Mouse (Mus musculus) myocyte (in vitro differentiated cells): ENCODE data around the gene Sh2b3. TPM values are rescaled to one million over a fixed set of nuclear protein-coding genes. Genes with fewer than 3 reads are reported as not detected.

ENCODE experiments used
- H3K27me3 ChIP-seq: one replicate; pipeline ENCODE4 v1.6.1; 2011; ENCODE audit not compliant: control insufficient read depth, insufficient read depth, insufficient read length
- H3K36me3 ChIP-seq: one replicate; pipeline ENCODE4 v1.6.1; 2011; ENCODE audit not compliant: control insufficient read depth, insufficient read depth
- H3K4me2 ChIP-seq: one replicate; pipeline ENCODE4 v1.6.1; 2011; ENCODE audit warnings: low read depth, control low read depth
- H3K4me3 ChIP-seq: one replicate; pipeline ENCODE4 v1.5.1; 2011; ENCODE audit warnings: mild to moderate bottlenecking, control low read depth, moderate library complexity
- H3K79me2 ChIP-seq: one replicate; pipeline ENCODE4 v1.6.1; 2011; ENCODE audit not compliant: control insufficient read depth, insufficient read depth
- H3ac ChIP-seq: one replicate; pipeline ENCODE4 v1.6.1; 2011; ENCODE audit not compliant: control insufficient read depth, insufficient read length
- CEBPB ChIP-seq: IDR thresholded peaks from 2 replicates; pipeline ENCODE4 v1.6.1; 2011; ENCODE audit warnings: mild to moderate bottlenecking, moderate library complexity; ENCODE audit not compliant: poor library complexity, insufficient read depth, severe bottlenecking
- E2F4 ChIP-seq: IDR thresholded peaks from one replicate; pipeline ENCODE4 v1.6.1; 2011; ENCODE audit warnings: mild to moderate bottlenecking, control low read depth, moderate library complexity; ENCODE audit not compliant: insufficient read depth
- MAX ChIP-seq: IDR thresholded peaks from one replicate; pipeline ENCODE4 v1.6.1; 2011; ENCODE audit warnings: low read depth, mild to moderate bottlenecking, control low read depth
- MYOD1 ChIP-seq, 3 experiments: IDR thresholded peaks; one replicate each; pipeline ENCODE4 v1.6.1; 2011; ENCODE audit warnings: control low read depth in 2 of 3, low read depth in 2 of 3, mild to moderate bottlenecking in 2 of 3, moderate library complexity in 1 of 3; ENCODE audit not compliant: insufficient read length in 2 of 3, control insufficient read depth in 1 of 3
- MYOG ChIP-seq, 3 experiments: IDR thresholded peaks; one replicate each; pipeline ENCODE4 v1.6.1; 2011; ENCODE audit warnings: control low read depth in 2 of 3, low read depth in 2 of 3, mild to moderate bottlenecking in 2 of 3; ENCODE audit not compliant: insufficient read length in 2 of 3, control insufficient read depth in 1 of 3, insufficient read depth in 1 of 3
- POLR2A ChIP-seq: IDR thresholded peaks from one replicate; pipeline ENCODE4 v1.6.1; 2011; ENCODE audit warnings: low read depth, mild to moderate bottlenecking, control low read depth, moderate library complexity; ENCODE audit not compliant: insufficient read length
- POLR2AphosphoS2 ChIP-seq: IDR thresholded peaks from one replicate; pipeline ENCODE4 v1.6.1; 2011; ENCODE audit warnings: low read depth, control low read depth; ENCODE audit not compliant: insufficient read length
- REST ChIP-seq: IDR thresholded peaks from one replicate; pipeline ENCODE4 v1.6.1; 2011; ENCODE audit warnings: mild to moderate bottlenecking, control low read depth, moderate library complexity; ENCODE audit not compliant: insufficient read depth, insufficient read length
- SRF ChIP-seq: IDR thresholded peaks from one replicate; pipeline ENCODE4 v1.6.1; 2011; ENCODE audit warnings: low read depth; ENCODE audit not compliant: control insufficient read depth, insufficient read length
- TCF12 ChIP-seq: IDR thresholded peaks from one replicate; pipeline ENCODE4 v1.6.1; 2011; ENCODE audit warnings: mild to moderate bottlenecking, control low read depth; ENCODE audit not compliant: poor library complexity, insufficient read depth, severe bottlenecking
- TCF3 ChIP-seq: IDR thresholded peaks from one replicate; pipeline ENCODE4 v1.6.1; 2011; ENCODE audit warnings: low read depth, control low read depth; ENCODE audit not compliant: insufficient read length
- USF1 ChIP-seq: IDR thresholded peaks from one replicate; pipeline ENCODE4 v1.6.1; 2011; ENCODE audit warnings: low read depth, mild to moderate bottlenecking, control low read depth, moderate library complexity
- polyA plus RNA-seq: library from polyadenylated mRNA; unstranded; fragments of >200 nt; fragmentation: generic; extraction: Trizol; gene quantifications from one replicate; pipeline ENCODE4 v1.2.1, GENCODE M21; 2012; ENCODE audit warnings: missing spikeins

The Sh2b3 gene
- polyA plus RNA-seq, 1 experiment: 37.4 TPM

- no peaks in the 10 kb centered on the region for H3K36me3 ChIP-seq
- H3K4me2 ChIP-seq: peak overlapping the region; percentile 75
- H3ac ChIP-seq: peak overlapping the region; percentile 95
- H3K79me2 ChIP-seq: peaks cover 44% of the 10 kb centered on the region
- peak overlapping the region; percentile 85 for H3K4me3 ChIP-seq
- H3K27me3 ChIP-seq: no peaks in the 10 kb centered on the region
- TF ChIP-seq POLR2A (peak; percentile 96), REST (peak; percentile 7), POLR2AphosphoS2 (peak; percentile 96), TCF3 (no peak), SRF (no peak), E2F4 (no peak), USF1 (no peak), CEBPB (no peak), MYOD1 (IDR thresholded peaks at IDR 0.05; ENCODE audit: control insufficient read depth in 1 of 3, insufficient read length in 2 of 3, low read depth in 2 of 3) (peak in 1 of 3 experiments; percentile 43), MYOG (IDR thresholded peaks at IDR 0.05; ENCODE audit: control insufficient read depth in 1 of 3, insufficient read depth in 1 of 3, insufficient read length in 2 of 3, low read depth in 2 of 3) (no peak), TCF12 (no peak), MAX (no peak)
These were observed 592 bp downstream of the Sh2b3 start for GRCm38 (mm10) chr5:121836692-121837415.

- peak overlapping the region; percentile 85 for H3K4me3 ChIP-seq
- peak overlapping the region; percentile 97 for H3K4me2 ChIP-seq
- H3K79me2 ChIP-seq: peaks cover 51% of the 10 kb centered on the region
- peak in 1 of 3 experiments; percentile 40 for TF ChIP-seq MYOD1 (IDR thresholded peaks at IDR 0.05; ENCODE audit: control insufficient read depth in 1 of 3, insufficient read length in 2 of 3, low read depth in 2 of 3)
- no peak for TF ChIP-seq CEBPB
- TF ChIP-seq MYOG (IDR thresholded peaks at IDR 0.05; ENCODE audit: control insufficient read depth in 1 of 3, insufficient read depth in 1 of 3, insufficient read length in 2 of 3, low read depth in 2 of 3): peak in 2 of 3 experiments; percentile 17 to 53
- H3K36me3 ChIP-seq: no peaks in the 10 kb centered on the region
- H3K27me3 ChIP-seq: no peaks in the 10 kb centered on the region
- peak overlapping the region; percentile 95 for H3ac ChIP-seq
These were observed 1.3 kb downstream of the Sh2b3 start for GRCm38 (mm10) chr5:121835949-121836691.

GRCm38 (mm10) chr5:121834991-121835747 is 2.3 kb downstream of the Sh2b3 start:
- Histone ChIP-seq H3K79me2 (peaks cover 61% of the 10 kb centered on the region), H3ac (peak overlapping the region; percentile 95), H3K27me3 (no peaks in the 10 kb centered on the region), H3K36me3 (no peaks in the 10 kb centered on the region), H3K4me2 (peak overlapping the region; percentile 97), H3K4me3 (peak overlapping the region; percentile 85)
- TF ChIP-seq CEBPB (no peak), MYOD1 (IDR thresholded peaks at IDR 0.05; ENCODE audit: control insufficient read depth in 1 of 3, insufficient read length in 2 of 3, low read depth in 2 of 3) (no peak), SRF (no peak), USF1 (no peak), MYOG (IDR thresholded peaks at IDR 0.05; ENCODE audit: control insufficient read depth in 1 of 3, insufficient read depth in 1 of 3, insufficient read length in 2 of 3, low read depth in 2 of 3) (no peak), TCF12 (no peak), E2F4 (no peak), REST (no peak), TCF3 (no peak), MAX (no peak), POLR2AphosphoS2 (no peak), POLR2A (no peak)

GRCm38 (mm10) chr5:121834241-121834606 is 3.2 kb downstream of the Sh2b3 start:
- no peaks in the 10 kb centered on the region for H3K36me3 ChIP-seq
- H3K79me2 ChIP-seq: peaks cover 70% of the 10 kb centered on the region
- peak overlapping the region; percentile 85 for H3K4me3 ChIP-seq
- no peaks in the 10 kb centered on the region for H3K27me3 ChIP-seq
- H3ac ChIP-seq: no peak overlapping the region
- H3K4me2 ChIP-seq: peak overlapping the region; percentile 97
- peak; percentile 21 for TF ChIP-seq POLR2A
- no peak for TF ChIP-seq MYOD1 (IDR thresholded peaks at IDR 0.05; ENCODE audit: control insufficient read depth in 1 of 3, insufficient read length in 2 of 3, low read depth in 2 of 3)
